Mouse (Mus musculus) T-helper 2 cell (primary cell): Measurements from ENCODE around the gene Prkce.
"Not testable (repeated sequence)": the region's sequence is repeated elsewhere in the genome, so short reads cannot be mapped to it uniquely, and the experiment has no call there.

Experiments used
- in situ Hi-C: fragments of 300-600 bp; cut with MboI, MseI; formaldehyde crosslinking; loops from one replicate; pipeline ENCODE4 v1.15.1; 2025; ENCODE audit warnings: high pct_unique_total_duplicates

Prkce gene

GRCm38 (mm10) chr17:86466871-86467270, 299.3 kb downstream of the Prkce start:
- in situ Hi-C loops, result no loop called here

- in situ Hi-C loops, result no loop called here
These were observed 299.8 kb downstream of the Prkce start for GRCm38 (mm10) chr17:86467291-86467898.

- in situ Hi-C loops, result no loop called here
These were observed 300.4 kb downstream of the Prkce start for GRCm38 (mm10) chr17:86467967-86468366.

GRCm38 (mm10) chr17:86470160-86470559, 302.6 kb downstream of the Prkce start:
- in situ Hi-C loops, result no loop called here

GRCm38 (mm10) chr17:86471684-86472083, 304.1 kb downstream of the Prkce start:
- in situ Hi-C loops, result no loop called here

GRCm38 (mm10) chr17:86476674-86477073, 309.1 kb downstream of the Prkce start:
- in situ Hi-C loops, result no loop called here

GRCm38 (mm10) chr17:86477401-86477800, 309.8 kb downstream of the Prkce start:
- in situ Hi-C loops, result not testable (repeated sequence)

GRCm38 (mm10) chr17:86479406-86479805, 311.8 kb downstream of the Prkce start:
- in situ Hi-C loops, result no loop called here

GRCm38 (mm10) chr17:86482675-86483074, 315.1 kb downstream of the Prkce start:
- in situ Hi-C loops, result loop anchor here (10.0 kb wide), 1 partner anchor 422 kb away; no protein-coding TSS in a partner anchor

- in situ Hi-C loops, result loop anchor here (10.0 kb wide), 1 partner anchor 421 kb away; no protein-coding TSS in a partner anchor
These were observed 316.6 kb downstream of the Prkce start for GRCm38 (mm10) chr17:86484087-86484737.

- in situ Hi-C loops, result loop anchor here (10.0 kb wide), 1 partner anchor 418 kb away; no protein-coding TSS in a partner anchor
These were observed 319.1 kb downstream of the Prkce start for GRCm38 (mm10) chr17:86486657-86487056.

GRCm38 (mm10) chr17:86487450-86487849, 319.9 kb downstream of the Prkce start:
- in situ Hi-C loops, result loop anchor here (10.0 kb wide), 1 partner anchor 417 kb away; no protein-coding TSS in a partner anchor

- in situ Hi-C loops, result loop anchor here (10.0 kb wide), 1 partner anchor 415 kb away; no protein-coding TSS in a partner anchor
These were observed 322.2 kb downstream of the Prkce start for GRCm38 (mm10) chr17:86489827-86490226.

- in situ Hi-C loops, result no loop called here
These were observed 324.8 kb downstream of the Prkce start for GRCm38 (mm10) chr17:86492376-86492775.

- in situ Hi-C loops, result no loop called here
These were observed 326.4 kb downstream of the Prkce start for GRCm38 (mm10) chr17:86493891-86494420.

GRCm38 (mm10) chr17:86494494-86494893, 326.9 kb downstream of the Prkce start:
- in situ Hi-C loops, result no loop called here

GRCm38 (mm10) chr17:86494895-86495294, 327.3 kb downstream of the Prkce start:
- in situ Hi-C loops, result no loop called here

GRCm38 (mm10) chr17:86496123-86496771, 328.7 kb downstream of the Prkce start:
- in situ Hi-C loops, result no loop called here

GRCm38 (mm10) chr17:86497302-86497701, 329.7 kb downstream of the Prkce start:
- in situ Hi-C loops, result no loop called here

GRCm38 (mm10) chr17:86499359-86500045, 331.9 kb downstream of the Prkce start:
- in situ Hi-C loops, result no loop called here

- in situ Hi-C loops, result no loop called here
These were observed 333.8 kb downstream of the Prkce start for GRCm38 (mm10) chr17:86501393-86501792.
